ENCODE assay signal across 8 mouse cellular contexts in genomic region chr8:11215231-11215630, GRCm38 (mm10).
A peak's percentile ranks its signal among the peaks of the same experiment; 100 is the strongest.
DNase-seq lines count a peak whose midpoint lies in the region; ATAC-seq and TF ChIP-seq lines count a peak whose summit lies in the region.
"Had no signal": no experiment of that assay in that cellular context is flagged by ENCODE, and none has a peak within 500 bp of the region (broad histone marks: within the 10 kb centered on the region; RNA-seq: fewer than 3 reads in every experiment).

No protein-coding gene starts in this region.

- H3K27me3 ChIP-seq in heart, postnatal 0 days (ENCODE audit: control insufficient read depth, insufficient read depth, low read length), result no peaks in the 10 kb centered on the region
- no peaks in the 10 kb centered on the region for H3K27me3 ChIP-seq in neural tube, embryonic 15.5 days (replicated peaks)
- H3K27me3 ChIP-seq: limb, embryonic 12.5 days had no signal

- no peak overlapping the region for H3K4me3 ChIP-seq in cortical plate, adult 2 months (ENCODE audit: insufficient read depth, low read length)
- no peak overlapping the region for H3K4me3 ChIP-seq in heart, postnatal 0 days (ENCODE audit: low read depth, low read length)
- H3K4me3 ChIP-seq in neural tube, embryonic 15.5 days (replicated peaks), result no peak overlapping the region
- H3K4me3 ChIP-seq: limb, embryonic 12.5 days had no signal

- H3K9me3 ChIP-seq in heart, postnatal 0 days (replicated peaks; ENCODE audit: control insufficient read depth, low read length), result no peaks in the 10 kb centered on the region
- no peaks in the 10 kb centered on the region for H3K9me3 ChIP-seq in neural tube, embryonic 15.5 days (replicated peaks)
- H3K9me3 ChIP-seq: limb, embryonic 12.5 days had no signal

- TF ChIP-seq CTCF in cortical plate, adult 2 months (IDR thresholded peaks at IDR 0.05; ENCODE audit: extremely low read depth, insufficient read depth, low read length), result peak; percentile 71
- peak; percentile 86 for TF ChIP-seq CTCF in heart, postnatal 0 days (IDR thresholded peaks at IDR 0.05; ENCODE audit: low read depth)

- ATAC-seq in CD4-positive, CD25-positive, alpha-beta regulatory T cell, adult 4 months, result peak; percentile 49
- peak; percentile 90 for ATAC-seq in heart, postnatal 0 days (ENCODE audit: insufficient read depth, low read depth)
- peak; percentile 73; the same call in 1 of the 2 replicates for ATAC-seq in neural tube, embryonic 15.5 days (ENCODE audit: low FRiP score)

- H3K36me3 ChIP-seq in heart, postnatal 0 days (replicated peaks; ENCODE audit: control insufficient read depth, insufficient read depth, low read length), result peaks cover 94% of the 10 kb centered on the region
- no peaks in the 10 kb centered on the region for H3K36me3 ChIP-seq in neural tube, embryonic 15.5 days

- DNase-seq in WW6 (ENCODE audit: low read depth, low spot score), result peak; percentile 56
- DNase-seq in heart, postnatal 0 days (ENCODE audit: low spot score), result peak; percentile 78
- peak; percentile 61 to 71 for DNase-seq in kidney, postnatal 4 days
- peak; percentile 20 to 55 for DNase-seq in lung, adult 18-20 months

- H3K9ac ChIP-seq in heart, postnatal 0 days (replicated peaks; ENCODE audit: low read depth, low read length), result no peak overlapping the region
- H3K9ac ChIP-seq in neural tube, embryonic 15.5 days (replicated peaks), result no peak overlapping the region
- H3K9ac ChIP-seq: limb, embryonic 12.5 days had no signal

- WGBS in heart, postnatal 0 days, result 50% methylated on average over 1 of the region's 1 CpGs
- WGBS in neural tube, embryonic 15.5 days, result 21% methylated on average over 1 of the region's 1 CpGs

- TF ChIP-seq EP300 in heart, postnatal 0 days (IDR thresholded peaks at IDR 0.05; ENCODE audit: low read depth), result no peak

- H3K4me2 ChIP-seq in heart, postnatal 0 days (ENCODE audit: low read depth, low read length), result no peak overlapping the region
- H3K4me2 ChIP-seq in neural tube, embryonic 15.5 days, result no peak overlapping the region
- H3K4me2 ChIP-seq: limb, embryonic 12.5 days had no signal

- no peaks in the 10 kb centered on the region for H3K4me1 ChIP-seq in cortical plate, adult 2 months (ENCODE audit: control insufficient read depth, insufficient read depth, low read length)
- 0 out of 2 replicates have a peak, but pooled peaks cover 4% of the 10 kb centered on the region for H3K4me1 ChIP-seq in heart, postnatal 0 days (ENCODE audit: control insufficient read depth, insufficient read depth)
- H3K4me1 ChIP-seq in neural tube, embryonic 15.5 days, result peaks cover 10% of the 10 kb centered on the region; the same call in 1 of the 2 replicates

- H3K27ac ChIP-seq in cortical plate, adult 2 months (ENCODE audit: insufficient read depth, low read length), result no peak overlapping the region
- H3K27ac ChIP-seq in heart, postnatal 0 days (ENCODE audit: low read depth), result no peak overlapping the region
- H3K27ac ChIP-seq in neural tube, embryonic 15.5 days (replicated peaks), result no peak overlapping the region
- H3K27ac ChIP-seq: limb, embryonic 12.5 days had no signal

- no peak for TF ChIP-seq POLR2A in cortical plate, adult 2 months (IDR thresholded peaks at IDR 0.05; ENCODE audit: extremely low read depth, insufficient read depth, low read length)
